Mouse (Mus musculus) lung, postnatal 4 days (tissue): ENCODE measurements around the gene Olfr1392.

ENCODE experiments used
- DNase-seq, 2 experiments: peaks; one replicate each; pipeline ENCODE4 v3.0.0; 2021

Olfr1392 gene

GRCm38 (mm10) chr11:49329686-49330085 lies 44.6 kb downstream of the Olfr1392 start:
- DNase-seq: no peak

- no peak for DNase-seq
These were observed 49.8 kb downstream of the Olfr1392 start, which contains the start of gene Olfr1390 for GRCm38 (mm10) chr11:49334888-49335287. Gene Olfr1390, plus strand, starts transcription at chr11:49335188.

DNA sequence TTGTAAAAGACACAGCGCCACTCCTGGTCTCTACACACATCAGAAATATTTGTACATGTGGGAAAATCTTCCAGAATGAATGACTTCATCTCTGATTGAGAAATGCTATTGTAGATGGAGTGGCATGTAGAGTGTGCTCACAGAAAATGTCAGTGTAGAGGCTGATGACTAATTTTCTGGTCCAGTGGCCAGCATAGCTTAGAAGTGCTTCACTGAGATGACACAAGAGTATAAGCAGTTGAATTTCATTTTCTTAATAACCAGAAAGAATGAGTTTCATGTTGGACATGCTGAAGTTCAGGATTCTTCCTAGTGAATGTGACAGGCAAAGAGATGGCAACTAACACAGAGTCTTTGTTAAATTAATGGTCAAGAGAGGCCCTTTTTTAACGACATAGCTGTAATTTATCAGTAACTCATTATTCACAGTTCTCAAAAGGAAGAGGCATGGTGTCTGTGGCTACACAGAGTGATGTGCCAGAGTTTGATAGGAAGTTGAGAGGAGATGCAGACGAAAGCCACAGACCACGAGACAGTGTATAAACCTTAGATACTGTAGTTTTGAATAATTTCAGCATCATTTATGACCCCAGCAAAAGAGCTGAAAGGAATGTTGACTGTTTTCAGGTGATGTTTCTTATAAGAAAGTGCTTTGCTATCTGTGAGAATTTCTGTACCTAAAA lies 52.2 kb downstream of the Olfr1392 start:
- DNase-seq: no peak
